Mouse (Mus musculus) embryonic fibroblast, embryonic 13.5 days (primary cell): ENCODE measurements around the gene Cdhr3.

Experiments
- CTCF ChIP-seq: IDR thresholded peaks from 2 replicates; pipeline ENCODE4 v1.5.1; 2011; ENCODE audit warnings: mild to moderate bottlenecking, control low read depth, low read length, moderate library complexity, borderline replicate concordance; ENCODE audit not compliant: insufficient read depth
- POLR2A ChIP-seq: IDR thresholded peaks from 2 replicates; pipeline ENCODE4 v1.6.1; 2011; ENCODE audit warnings: low read depth, mild to moderate bottlenecking, control low read depth, low read length, moderate library complexity

GRCm38 (mm10) chr12:33068977-33069376 is 23.7 kb downstream of the Cdhr3 start:
- TF ChIP-seq POLR2A (no peak), CTCF (no peak)
